Mouse (Mus musculus) small intestine, adult 2 months (tissue): ENCODE measurements around the gene Ptprf. TPM values are rescaled to one million over a fixed set of nuclear protein-coding genes. Genes with fewer than 3 reads are reported as not detected.

Experiments used
- H3K27ac ChIP-seq: fragments of 200-500 bp; 2 replicates; pipeline ENCODE4 v1.5.1; 2012; ENCODE audit warnings: low read depth, low read length, control low read depth, inconsistent platforms; ENCODE audit not compliant: insufficient read depth
- H3K27me3 ChIP-seq: fragments of 200-500 bp; 2 replicates; pipeline ENCODE4 v1.6.1; 2012; ENCODE audit warnings: mild to moderate bottlenecking, moderate library complexity, low read length, inconsistent platforms; ENCODE audit not compliant: control insufficient read depth, insufficient read depth
- H3K36me3 ChIP-seq: fragments of 200-500 bp; 2 replicates; pipeline ENCODE4 v1.6.1; 2012; ENCODE audit warnings: mild to moderate bottlenecking, low read length, control low read depth, inconsistent platforms; ENCODE audit not compliant: control insufficient read depth, insufficient read depth
- H3K4me1 ChIP-seq: fragments of 200-500 bp; 2 replicates; pipeline ENCODE4 v1.6.1; 2012; ENCODE audit warnings: low read length, inconsistent platforms, mixed read lengths; ENCODE audit not compliant: control insufficient read depth, insufficient read depth, insufficient read length
- H3K4me3 ChIP-seq: fragments of 200-500 bp; 2 replicates; pipeline ENCODE4 v1.5.1; 2012; ENCODE audit warnings: low read depth, mild to moderate bottlenecking, control low read depth, inconsistent platforms, low read length, moderate library complexity
- CTCF ChIP-seq: fragments of 200-500 bp; IDR thresholded peaks from 2 replicates; pipeline ENCODE4 v1.5.1; 2012; ENCODE audit warnings: low read depth, mild to moderate bottlenecking, control low read depth, inconsistent platforms, low read length, moderate library complexity, mixed read lengths; ENCODE audit not compliant: insufficient replicate concordance, insufficient read length; ENCODE audit errors: extremely low read depth
- POLR2A ChIP-seq: fragments of 200-500 bp; IDR thresholded peaks from 2 replicates; pipeline ENCODE4 v1.6.1; 2012; ENCODE audit warnings: low read depth, mild to moderate bottlenecking, control low read depth, inconsistent platforms, low read length, moderate library complexity
- WGBS: fragments of 180-500 bp; shearing (Covaris S2); methylation state at CpG from one replicate; pipeline ENCODE4 v1.1.7; 2018; 5-methylcytosine and 5-hydroxymethylcytosine counted together
- polyA plus RNA-seq: library from polyadenylated mRNA; depleted of rRNA; stranded (reverse); fragments of >200 nt; gene quantifications from 2 replicates; pipeline ENCODE4 v1.2.3, GENCODE M21; 2012

The Ptprf gene
- polyA plus RNA-seq, 1 experiment: 257 TPM

- Histone ChIP-seq H3K4me1 (peaks cover 64% of the 10 kb centered on the region), H3K27ac (no peak overlapping the region)
- WGBS: 81% methylated on average over 6 of the region's 6 CpGs
These were observed 15.3 kb downstream of the Ptprf start for GRCm38 (mm10) chr4:118275601-118276519.

GRCm38 (mm10) chr4:118274521-118274920, 16.7 kb downstream of the Ptprf start:
- H3K4me1 ChIP-seq: peaks cover 64% of the 10 kb centered on the region
- H3K4me3 ChIP-seq: no peak overlapping the region
- H3K27ac ChIP-seq: no peak overlapping the region

More at GRCm38 (mm10) chr4:118275601-118276519, 15.3 kb downstream of the Ptprf start:
- Histone ChIP-seq H3K27me3 (no peaks in the 10 kb centered on the region), H3K4me3 (no peak overlapping the region), H3K36me3 (peaks cover 15% of the 10 kb centered on the region)
- TF ChIP-seq POLR2A: no peak
- TF ChIP-seq CTCF: no peak

DNA sequence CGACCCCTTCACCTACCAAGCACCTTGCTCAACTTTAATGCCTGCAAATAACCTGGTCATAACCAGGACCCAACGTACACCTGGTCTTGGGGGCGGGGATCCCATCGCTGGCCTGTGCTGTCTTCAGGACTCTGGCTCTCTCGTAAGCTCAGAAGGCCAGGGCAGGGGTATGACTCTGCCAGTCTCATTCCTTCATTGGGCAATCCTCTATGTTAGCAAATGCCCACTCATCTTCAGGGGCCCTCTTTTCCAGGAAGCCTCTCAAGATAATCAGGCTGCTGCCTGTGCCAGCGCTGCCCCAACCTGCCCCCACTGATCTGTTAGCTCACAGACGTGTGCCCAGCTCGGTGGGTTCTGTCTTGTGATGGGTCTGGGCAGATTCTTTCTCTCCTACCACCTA, 17.2 kb downstream of the Ptprf start:
- no peaks in the 10 kb centered on the region for H3K27me3 ChIP-seq
- H3K36me3 ChIP-seq: peaks cover 24% of the 10 kb centered on the region
- TF ChIP-seq POLR2A: no peak
- TF ChIP-seq CTCF: no peak
- peaks cover 59% of the 10 kb centered on the region for H3K4me1 ChIP-seq
- WGBS: 26% methylated on average over 8 of the region's 8 CpGs
- H3K27ac ChIP-seq: peak overlapping the region; percentile 61
- H3K4me3 ChIP-seq: no peak overlapping the region

More at GRCm38 (mm10) chr4:118274521-118274920, 16.7 kb downstream of the Ptprf start:
- TF ChIP-seq POLR2A (no peak), CTCF (no peak)
- Histone ChIP-seq H3K27me3 (no peaks in the 10 kb centered on the region), H3K36me3 (peaks cover 19% of the 10 kb centered on the region)
- 73% methylated on average over 7 of the region's 7 CpGs for WGBS

DNA sequence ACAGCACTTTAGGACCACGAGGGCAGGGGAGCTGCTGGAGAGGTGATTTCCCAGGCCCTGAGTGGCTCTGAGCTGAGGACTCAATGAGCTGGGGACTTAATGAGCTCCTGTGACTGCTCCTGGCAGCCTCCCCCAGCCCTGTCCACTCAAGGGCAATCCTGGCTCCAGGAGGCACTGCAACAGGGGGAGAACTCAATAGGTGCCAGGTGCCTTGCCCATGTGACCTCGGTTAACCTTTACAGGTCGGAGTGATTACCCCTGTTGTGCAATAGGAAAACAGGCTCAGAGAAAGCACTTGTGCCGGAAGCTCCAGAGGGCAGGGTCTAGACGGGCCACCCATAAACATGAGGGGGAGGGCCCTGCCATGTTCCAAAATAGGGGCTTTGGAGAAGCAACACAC, 17.7 kb downstream of the Ptprf start:
- Histone ChIP-seq H3K27ac (peak overlapping the region; percentile 86), H3K36me3 (peaks cover 29% of the 10 kb centered on the region), H3K4me1 (peaks cover 59% of the 10 kb centered on the region), H3K27me3 (no peaks in the 10 kb centered on the region), H3K4me3 (no peak overlapping the region)
- WGBS: 23% methylated on average over 5 of the region's 5 CpGs
- TF ChIP-seq POLR2A (no peak), CTCF (no peak)

- peak overlapping the region; percentile 86 for H3K27ac ChIP-seq
- peaks cover 55% of the 10 kb centered on the region for H3K4me1 ChIP-seq
These were observed 18.3 kb downstream of the Ptprf start for GRCm38 (mm10) chr4:118272871-118273270.

GRCm38 (mm10) chr4:118272258-118272657, 18.9 kb downstream of the Ptprf start:
- Histone ChIP-seq H3K4me1 (peaks cover 48% of the 10 kb centered on the region), H3K36me3 (peaks cover 34% of the 10 kb centered on the region), H3K4me3 (no peak overlapping the region), H3K27me3 (no peaks in the 10 kb centered on the region), H3K27ac (peak overlapping the region; percentile 86)
- WGBS: 23% methylated on average over 5 of the region's 5 CpGs
- no peak for TF ChIP-seq POLR2A
- TF ChIP-seq CTCF: no peak

More at GRCm38 (mm10) chr4:118272871-118273270, 18.3 kb downstream of the Ptprf start:
- Histone ChIP-seq H3K27me3 (no peaks in the 10 kb centered on the region), H3K36me3 (peaks cover 31% of the 10 kb centered on the region), H3K4me3 (no peak overlapping the region)
- TF ChIP-seq POLR2A (no peak), CTCF (no peak)
- 19% methylated on average over 3 of the region's 3 CpGs for WGBS

DNA sequence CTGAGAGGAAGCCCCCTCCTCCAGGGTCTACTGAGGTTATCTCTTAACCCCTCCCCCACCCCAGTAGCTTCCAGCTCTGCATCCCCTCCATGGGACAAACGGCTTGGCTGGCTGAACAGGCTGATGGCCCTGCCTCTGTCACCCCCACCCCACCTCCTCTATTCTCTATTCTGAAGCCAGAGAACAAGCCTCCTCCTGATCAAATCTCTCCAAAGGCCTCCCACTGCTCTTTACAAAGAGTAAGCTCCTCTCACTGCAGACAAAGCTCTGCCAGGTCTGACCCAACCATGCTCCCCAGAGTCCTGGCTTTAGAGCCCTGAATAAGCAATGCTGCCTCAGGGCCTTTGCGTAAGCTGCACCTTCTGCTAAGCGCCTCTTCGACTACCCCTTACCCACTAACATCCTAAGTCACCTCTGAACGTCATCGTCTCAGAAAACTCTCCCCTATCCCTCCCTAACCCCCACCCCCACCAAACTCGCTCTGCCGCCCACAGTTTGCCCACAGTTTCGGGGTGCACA, 19.6 kb downstream of the Ptprf start:
- Histone ChIP-seq H3K36me3 (peaks cover 33% of the 10 kb centered on the region), H3K4me1 (peaks cover 42% of the 10 kb centered on the region), H3K4me3 (no peak overlapping the region), H3K27me3 (no peaks in the 10 kb centered on the region), H3K27ac (peak overlapping the region; percentile 79)
- TF ChIP-seq CTCF (no peak), POLR2A (no peak)
- 61% methylated on average over 9 of the region's 9 CpGs for WGBS

DNA sequence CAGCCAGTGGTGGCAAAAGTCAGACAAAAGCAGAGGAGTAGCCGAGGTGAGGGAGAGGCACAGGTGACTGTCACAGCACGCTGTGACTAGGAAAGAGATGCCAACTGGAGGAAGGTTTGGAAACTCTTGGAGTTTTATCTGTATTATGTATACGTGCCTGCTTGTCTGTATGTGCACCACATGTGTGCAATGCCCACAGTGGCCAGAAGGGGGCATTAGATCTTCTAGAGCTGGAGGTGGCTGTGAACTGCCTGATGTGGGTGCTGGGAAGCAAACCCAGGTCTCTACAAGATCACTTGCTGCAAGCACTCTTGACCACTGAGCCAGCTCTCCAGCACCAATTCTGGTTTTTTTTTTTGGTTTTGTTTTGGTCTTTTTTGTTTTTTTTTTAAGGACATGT, 20.5 kb downstream of the Ptprf start:
- 95% methylated on average over 3 of the region's 3 CpGs for WGBS
- Histone ChIP-seq H3K27me3 (no peaks in the 10 kb centered on the region), H3K27ac (no peak overlapping the region), H3K4me3 (no peak overlapping the region), H3K36me3 (peaks cover 36% of the 10 kb centered on the region), H3K4me1 (peaks cover 34% of the 10 kb centered on the region)
- TF ChIP-seq POLR2A: no peak
- TF ChIP-seq CTCF: peak; percentile 40; the same call in 1 of the 2 replicates
